Mouse (Mus musculus): Measurements from ENCODE around the gene Rpn2. TPM values are rescaled to one million over a fixed set of nuclear protein-coding genes. Genes with fewer than 3 reads are reported as not detected.
A peak's percentile ranks its signal among the peaks of the same experiment; 100 is the strongest.

Rpn2 gene
- polyA plus RNA-seq, 1 experiment from 2014 or later: 293 TPM

- Histone ChIP-seq H3K9me3 (no peaks in the 10 kb centered on the region), H3K4me1 (peaks cover 64% of the 10 kb centered on the region), H3K36me3 (replicated peaks) (no peaks in the 10 kb centered on the region), H3K4me3 (no peak overlapping the region), H3K27ac (peak overlapping the region; percentile 87), H3K27me3 (ENCODE audit: poor library complexity, severe bottlenecking) (peaks cover 3% of the 10 kb centered on the region; the same call in 1 of the 2 replicates)
- 38% methylated on average over 11 of the region's 11 CpGs for WGBS
- DNase-seq (ENCODE audit: extremely low spot score, low spot score): peak; percentile 86
Observed at GRCm38 (mm10) chr2:157341554-157342270, 62.9 kb downstream of the Rpn2 start.

DNA sequence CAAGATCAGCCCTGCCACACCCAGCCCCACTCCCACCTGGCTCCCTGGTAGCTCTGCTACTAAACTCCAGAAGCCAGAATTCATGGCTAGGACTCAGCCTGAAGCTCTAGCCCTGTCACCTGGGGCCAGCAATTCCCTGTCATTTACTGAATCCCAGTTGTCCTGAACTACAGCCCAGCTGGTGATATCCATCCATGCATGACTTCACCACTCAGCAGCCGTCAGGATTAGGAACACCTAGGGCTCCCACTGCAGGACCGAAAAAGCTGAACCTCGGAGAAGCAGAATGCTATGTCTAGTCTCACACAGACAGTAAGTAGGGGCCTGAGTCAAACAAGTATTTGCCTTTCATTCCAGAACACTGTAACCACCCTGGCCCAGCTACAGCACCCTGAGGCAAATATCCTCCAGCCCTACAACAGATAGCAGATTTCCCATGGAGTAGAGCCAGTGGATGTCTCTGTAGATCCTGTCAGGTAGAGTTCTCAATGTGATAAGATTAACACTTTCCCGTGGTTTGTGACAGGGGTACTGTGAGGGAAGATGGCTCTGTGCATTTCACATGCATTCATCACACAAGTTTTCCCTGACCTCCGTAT is 63.6 kb downstream of the Rpn2 start:
- H3K4me3 ChIP-seq: no peak overlapping the region
- H3K4me1 ChIP-seq: peaks cover 66% of the 10 kb centered on the region
- WGBS: 34% methylated on average over 5 of the region's 5 CpGs
- H3K27me3 ChIP-seq (ENCODE audit: poor library complexity, severe bottlenecking): peaks cover 3% of the 10 kb centered on the region; the same call in 1 of the 2 replicates
- no peak for DNase-seq (ENCODE audit: extremely low spot score, low spot score)
- H3K36me3 ChIP-seq (replicated peaks): no peaks in the 10 kb centered on the region
- peak overlapping the region; percentile 87 for H3K27ac ChIP-seq
- H3K9me3 ChIP-seq: no peaks in the 10 kb centered on the region

- H3K27me3 ChIP-seq (ENCODE audit: poor library complexity, severe bottlenecking): peaks cover 3% of the 10 kb centered on the region; the same call in 1 of the 2 replicates
- 60% methylated on average over 6 of the region's 6 CpGs for WGBS
- no peaks in the 10 kb centered on the region for H3K36me3 ChIP-seq (replicated peaks)
- DNase-seq (ENCODE audit: extremely low spot score, low spot score): no peak
- peak overlapping the region; percentile 77 for H3K27ac ChIP-seq
- no peak overlapping the region for H3K4me3 ChIP-seq
- H3K4me1 ChIP-seq: peaks cover 69% of the 10 kb centered on the region
- H3K9me3 ChIP-seq: no peaks in the 10 kb centered on the region
Observed at GRCm38 (mm10) chr2:157343337-157343736, 64.5 kb downstream of the Rpn2 start.

GRCm38 (mm10) chr2:157347361-157348159 is 68.7 kb downstream of the Rpn2 start, which contains the start of gene Ghrh:
TSS of gene Ghrh (minus strand) at chr2:157347506.
- H3K36me3 ChIP-seq (replicated peaks): no peaks in the 10 kb centered on the region
- peak within 1 kb of the TSS; percentile 79 for H3K27ac ChIP-seq
- no peaks in the 10 kb centered on the region for H3K27me3 ChIP-seq (ENCODE audit: poor library complexity, severe bottlenecking)
- no peak for DNase-seq (ENCODE audit: extremely low spot score, low spot score)
- WGBS: 77% methylated on average over 26 of the region's 26 CpGs
- H3K9me3 ChIP-seq: no peaks in the 10 kb centered on the region
- H3K4me1 ChIP-seq: peaks cover 44% of the 10 kb centered on the region
- H3K4me3 ChIP-seq: no peak within 1 kb of the TSS

GRCm38 (mm10) chr2:157349121-157349778 is 70.4 kb downstream of the Rpn2 start:
- WGBS: 70% methylated on average over 12 of the region's 12 CpGs
- Histone ChIP-seq H3K4me3 (no peak overlapping the region), H3K4me1 (peaks cover 39% of the 10 kb centered on the region), H3K27me3 (ENCODE audit: poor library complexity, severe bottlenecking) (no peaks in the 10 kb centered on the region), H3K27ac (peak overlapping the region; percentile 74), H3K36me3 (replicated peaks) (no peaks in the 10 kb centered on the region), H3K9me3 (no peaks in the 10 kb centered on the region)
- no peak for DNase-seq (ENCODE audit: extremely low spot score, low spot score)

DNA sequence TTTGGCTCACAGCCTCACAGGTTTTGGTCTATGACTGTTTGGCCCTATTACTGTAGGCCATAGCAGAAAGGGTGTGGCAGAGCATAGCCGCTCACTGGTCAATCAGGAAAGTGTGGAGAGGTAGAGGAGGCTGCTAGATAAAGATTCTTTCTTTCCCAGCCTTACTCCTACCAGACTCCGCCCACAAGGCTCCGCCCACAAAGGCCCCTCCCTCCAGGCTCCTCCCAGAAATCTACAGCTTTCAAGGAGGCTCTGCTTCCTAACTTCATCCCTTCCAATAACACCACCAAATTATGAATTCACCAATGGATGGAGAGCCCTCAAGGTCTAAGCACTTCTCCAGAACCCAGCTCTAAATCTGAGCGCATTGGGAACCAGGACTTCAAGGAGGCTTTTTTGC is 74.4 kb downstream of the Rpn2 start:
- Histone ChIP-seq H3K9me3 (no peaks in the 10 kb centered on the region), H3K36me3 (replicated peaks) (no peaks in the 10 kb centered on the region), H3K27me3 (ENCODE audit: poor library complexity, severe bottlenecking) (no peaks in the 10 kb centered on the region), H3K27ac (no peak overlapping the region), H3K4me3 (no peak overlapping the region), H3K4me1 (peaks cover 25% of the 10 kb centered on the region)
- no peak for DNase-seq (ENCODE audit: extremely low spot score, low spot score)
- 79% methylated on average over 4 of the region's 4 CpGs for WGBS

DNA sequence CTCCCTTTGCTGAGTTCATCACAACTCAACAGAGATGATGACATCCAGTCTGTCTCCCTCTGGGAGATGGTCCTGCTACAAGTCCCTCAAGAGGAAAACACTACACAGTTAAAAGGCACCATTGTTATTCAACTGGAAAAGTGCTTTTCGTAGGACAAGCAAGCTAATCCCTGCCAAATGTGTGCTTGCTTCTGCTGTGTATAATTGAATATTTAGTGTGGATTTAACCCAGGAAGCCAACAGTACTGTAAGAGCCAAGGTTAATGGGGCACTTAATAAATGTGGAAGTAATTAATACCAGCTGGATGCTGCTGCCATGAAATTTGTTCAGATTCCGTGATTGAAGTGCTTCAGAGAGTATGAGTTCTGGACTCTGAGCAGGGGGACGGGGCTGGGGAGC is 75.3 kb downstream of the Rpn2 start:
- H3K9me3 ChIP-seq: no peaks in the 10 kb centered on the region
- peaks cover 16% of the 10 kb centered on the region for H3K4me1 ChIP-seq
- 72% methylated on average over 3 of the region's 3 CpGs for WGBS
- no peaks in the 10 kb centered on the region for H3K27me3 ChIP-seq (ENCODE audit: poor library complexity, severe bottlenecking)
- no peak for DNase-seq (ENCODE audit: extremely low spot score, low spot score)
- H3K36me3 ChIP-seq (replicated peaks): no peaks in the 10 kb centered on the region
- no peak overlapping the region for H3K4me3 ChIP-seq
- no peak overlapping the region for H3K27ac ChIP-seq

- H3K27me3 ChIP-seq (ENCODE audit: poor library complexity, severe bottlenecking): no peaks in the 10 kb centered on the region
- H3K4me3 ChIP-seq: no peak overlapping the region
- no peaks in the 10 kb centered on the region for H3K36me3 ChIP-seq (replicated peaks)
- H3K27ac ChIP-seq: no peak overlapping the region
- H3K9me3 ChIP-seq: no peaks in the 10 kb centered on the region
- peaks cover 9% of the 10 kb centered on the region for H3K4me1 ChIP-seq
- DNase-seq (ENCODE audit: extremely low spot score, low spot score): no peak
- 88% methylated on average over 5 of the region's 5 CpGs for WGBS
Observed at GRCm38 (mm10) chr2:157360028-157360427, 81.2 kb downstream of the Rpn2 start.

- H3K4me1 ChIP-seq: peaks cover 18% of the 10 kb centered on the region
- DNase-seq (ENCODE audit: extremely low spot score, low spot score): no peak
- no peak overlapping the region for H3K27ac ChIP-seq
- no peak overlapping the region for H3K4me3 ChIP-seq
- WGBS: 80% methylated on average over 3 of the region's 3 CpGs
- no peaks in the 10 kb centered on the region for H3K36me3 ChIP-seq (replicated peaks)
- no peaks in the 10 kb centered on the region for H3K9me3 ChIP-seq
- H3K27me3 ChIP-seq (ENCODE audit: poor library complexity, severe bottlenecking): no peaks in the 10 kb centered on the region
Observed at GRCm38 (mm10) chr2:157363031-157363430, 84.2 kb downstream of the Rpn2 start.

DNA sequence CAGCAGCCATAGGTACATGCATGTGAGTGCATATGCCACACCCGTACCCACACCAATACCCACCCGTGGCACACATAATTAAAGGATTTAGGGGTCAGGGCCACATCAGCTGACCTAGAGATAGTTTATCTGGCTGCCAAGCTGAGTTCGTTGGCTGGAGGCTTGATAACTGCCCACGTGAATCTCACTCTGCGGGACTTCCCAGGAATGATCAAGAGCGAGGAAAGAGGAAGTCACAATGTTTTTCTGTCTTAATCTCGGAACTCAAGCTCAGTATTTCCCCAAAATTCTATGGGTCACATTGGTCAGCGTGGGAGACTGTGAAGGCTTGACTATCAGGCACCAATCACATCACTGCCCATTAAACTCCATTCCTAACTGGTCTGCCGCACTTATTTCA is 87.9 kb downstream of the Rpn2 start:
- no peak for DNase-seq (ENCODE audit: extremely low spot score, low spot score)
- Histone ChIP-seq H3K36me3 (replicated peaks) (peaks cover 14% of the 10 kb centered on the region), H3K9me3 (no peaks in the 10 kb centered on the region), H3K4me3 (peak overlapping the region; percentile 88), H3K27me3 (ENCODE audit: poor library complexity, severe bottlenecking) (no peaks in the 10 kb centered on the region), H3K4me1 (peaks cover 30% of the 10 kb centered on the region), H3K27ac (peak overlapping the region; percentile 96)
- 88% methylated on average over 9 of the region's 9 CpGs for WGBS

- peaks cover 24% of the 10 kb centered on the region for H3K4me1 ChIP-seq
- H3K27ac ChIP-seq: peak within 1 kb of the TSS; percentile 96
- 4% methylated on average over 42 of the region's 42 CpGs for WGBS
- DNase-seq (ENCODE audit: extremely low spot score, low spot score): peak; percentile 93
- no peaks in the 10 kb centered on the region for H3K27me3 ChIP-seq (ENCODE audit: poor library complexity, severe bottlenecking)
- no peaks in the 10 kb centered on the region for H3K9me3 ChIP-seq
- H3K4me3 ChIP-seq: peak within 1 kb of the TSS; percentile 88
- H3K36me3 ChIP-seq (replicated peaks): peaks cover 16% of the 10 kb centered on the region
Observed at GRCm38 (mm10) chr2:157367184-157367893, 88.5 kb downstream of the Rpn2 start, which contains the start of gene Manbal. TSS of gene Manbal (plus strand) at chr2:157367594.

- 12% methylated on average over 13 of the region's 13 CpGs for WGBS
- peaks cover 20% of the 10 kb centered on the region for H3K36me3 ChIP-seq (replicated peaks)
- H3K27me3 ChIP-seq (ENCODE audit: poor library complexity, severe bottlenecking): no peaks in the 10 kb centered on the region
- peak overlapping the region; percentile 88 for H3K4me3 ChIP-seq
- H3K27ac ChIP-seq: peak overlapping the region; percentile 96
- DNase-seq (ENCODE audit: extremely low spot score, low spot score): no peak
- H3K9me3 ChIP-seq: no peaks in the 10 kb centered on the region
- H3K4me1 ChIP-seq: peaks cover 21% of the 10 kb centered on the region
Observed at GRCm38 (mm10) chr2:157367991-157368390, 89.2 kb downstream of the Rpn2 start.

All from forebrain, embryonic 10.5 days (tissue).